Mouse (Mus musculus): ENCODE data around the gene Gprin1. TPM values are rescaled to one million over a fixed set of nuclear protein-coding genes. Genes with fewer than 3 reads are reported as not detected.

Gprin1 gene
- polyA plus RNA-seq, 1 experiment from 2014 or later = 3.4 TPM

DNA sequence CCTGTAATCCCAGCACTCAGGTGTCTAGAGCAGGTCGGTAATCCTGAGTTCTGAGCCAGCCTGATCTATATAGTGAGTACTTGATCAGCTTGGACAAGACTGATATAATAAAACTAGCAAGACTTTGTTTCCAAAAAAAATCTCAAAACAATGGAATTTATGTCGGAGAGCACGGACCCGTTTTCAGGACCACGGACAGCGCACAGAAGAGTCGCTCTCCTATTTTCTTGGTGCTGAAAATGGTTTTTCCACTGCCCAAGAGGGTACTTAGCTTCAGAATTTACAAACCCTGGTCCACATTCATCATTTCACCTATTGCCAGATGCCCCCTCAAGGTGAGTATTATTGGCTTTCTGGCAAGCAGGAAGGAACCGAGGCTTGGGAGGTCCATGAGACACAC lies 1.0 kb upstream of the Gprin1 start:
- DNase-seq (ENCODE audit: low spot score) (peak; percentile 76), ATAC-seq (replicated peaks; ENCODE audit: insufficient number of reproducible peaks, low FRiP score, low TSS enrichment, low read depth) (no peak)
- Histone ChIP-seq H3K4me3 (ENCODE audit: low read depth, low read length) (no peak overlapping the region), H3K36me3 (replicated peaks; ENCODE audit: control insufficient read depth, insufficient read depth, low read depth, low read length) (no peaks in the 10 kb centered on the region), H3K4me1 (ENCODE audit: control insufficient read depth, insufficient read depth, low read length) (no peaks in the 10 kb centered on the region), H3K9ac (replicated peaks; ENCODE audit: low read length) (no peak overlapping the region), H3K27ac (replicated peaks; ENCODE audit: low read depth, low read length) (no peak overlapping the region), H3K27me3 (ENCODE audit: control insufficient read depth, insufficient read depth, low read length) (peaks cover 25% of the 10 kb centered on the region), H3K9me3 (replicated peaks; ENCODE audit: control insufficient read depth, low read length) (no peaks in the 10 kb centered on the region), H3K4me2 (ENCODE audit: low read depth, low read length) (no peak overlapping the region)
- 3% methylated on average over 8 of the region's 8 CpGs for WGBS

DNA sequence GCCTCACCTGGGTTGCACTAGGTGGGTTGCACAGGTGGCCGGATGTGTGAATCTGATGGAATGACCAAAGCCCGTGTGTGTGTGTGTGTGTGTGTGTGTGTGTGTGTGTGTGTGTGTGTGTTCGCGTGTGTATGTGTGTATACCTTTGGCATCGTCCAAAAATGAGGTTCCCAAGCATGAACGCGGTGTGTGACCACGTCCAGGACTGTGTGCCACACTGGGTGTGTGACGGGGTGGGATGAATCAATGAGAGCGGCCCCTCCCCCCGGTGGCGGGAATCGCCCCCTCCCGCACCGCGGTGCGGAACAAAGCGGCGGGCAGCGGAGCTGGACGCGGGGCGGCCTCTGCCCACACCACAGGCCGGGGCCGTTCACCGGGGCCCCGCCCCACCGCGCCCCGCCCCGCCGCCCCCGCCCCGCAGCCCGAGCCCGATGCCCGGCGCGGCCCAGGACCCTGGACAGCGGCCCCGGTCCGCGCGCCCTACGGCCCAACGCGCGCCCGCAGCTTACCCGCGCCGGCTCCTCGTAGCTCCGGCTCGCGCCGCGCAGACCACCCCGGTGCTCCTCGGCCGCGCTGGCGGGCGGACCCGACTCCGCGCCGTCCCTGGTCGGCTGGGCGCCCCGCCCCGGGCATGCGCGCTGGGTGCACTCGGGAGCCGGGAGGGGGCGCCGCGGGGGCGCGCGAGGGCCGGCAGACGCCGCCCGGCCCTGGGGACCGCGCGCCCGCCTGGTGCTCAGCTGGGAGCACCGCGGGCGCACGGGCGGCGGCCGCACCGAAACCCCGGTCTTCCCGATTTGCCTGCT lies 412 bp downstream of the Gprin1 start:
- ATAC-seq (replicated peaks; ENCODE audit: insufficient number of reproducible peaks, low FRiP score, low TSS enrichment, low read depth) (peak; percentile 68), DNase-seq (ENCODE audit: low spot score) (peak; percentile 76)
- Histone ChIP-seq H3K9me3 (replicated peaks; ENCODE audit: control insufficient read depth, low read length) (no peaks in the 10 kb centered on the region), H3K27ac (replicated peaks; ENCODE audit: low read depth, low read length) (0 out of 2 replicates have a peak overlapping the region, but pooled peaks have one; percentile 20), H3K36me3 (replicated peaks; ENCODE audit: control insufficient read depth, insufficient read depth, low read depth, low read length) (no peaks in the 10 kb centered on the region), H3K27me3 (ENCODE audit: control insufficient read depth, insufficient read depth, low read length) (peaks cover 25% of the 10 kb centered on the region), H3K4me2 (ENCODE audit: low read depth, low read length) (peak overlapping the region; percentile 92), H3K4me1 (ENCODE audit: control insufficient read depth, insufficient read depth, low read length) (no peaks in the 10 kb centered on the region), H3K9ac (replicated peaks; ENCODE audit: low read length) (peak overlapping the region; percentile 43), H3K4me3 (ENCODE audit: low read depth, low read length) (peak overlapping the region; percentile 55)
- 3% methylated on average over 44 of the region's 100 CpGs for WGBS

- 0 out of 2 replicates have a peak, but pooled peaks have one; percentile 17 for ATAC-seq (replicated peaks; ENCODE audit: insufficient number of reproducible peaks, low FRiP score, low TSS enrichment, low read depth)
- peak overlapping the region; percentile 92 for H3K4me2 ChIP-seq (ENCODE audit: low read depth, low read length)
- H3K27ac ChIP-seq (replicated peaks; ENCODE audit: low read depth, low read length) = no peak overlapping the region
- H3K4me1 ChIP-seq (ENCODE audit: control insufficient read depth, insufficient read depth, low read length) = no peaks in the 10 kb centered on the region
- H3K27me3 ChIP-seq (ENCODE audit: control insufficient read depth, insufficient read depth, low read length) = peaks cover 25% of the 10 kb centered on the region
- 54% methylated on average over 10 of the region's 10 CpGs for WGBS
- no peaks in the 10 kb centered on the region for H3K36me3 ChIP-seq (replicated peaks; ENCODE audit: control insufficient read depth, insufficient read depth, low read depth, low read length)
- DNase-seq (ENCODE audit: low spot score) = no peak
- H3K9ac ChIP-seq (replicated peaks; ENCODE audit: low read length) = no peak overlapping the region
- H3K4me3 ChIP-seq (ENCODE audit: low read depth, low read length) = peak overlapping the region; percentile 55
- H3K9me3 ChIP-seq (replicated peaks; ENCODE audit: control insufficient read depth, low read length) = no peaks in the 10 kb centered on the region
Observed at GRCm38 (mm10) chr13:54748721-54749060, 983 bp downstream of the Gprin1 start.

GRCm38 (mm10) chr13:54748190-54748589 lies 1.5 kb downstream of the Gprin1 start:
- peaks cover 25% of the 10 kb centered on the region for H3K27me3 ChIP-seq (ENCODE audit: control insufficient read depth, insufficient read depth, low read length)
- H3K9me3 ChIP-seq (replicated peaks; ENCODE audit: control insufficient read depth, low read length) = no peaks in the 10 kb centered on the region
- no peak overlapping the region for H3K4me3 ChIP-seq (ENCODE audit: low read depth, low read length)
- no peak overlapping the region for H3K27ac ChIP-seq (replicated peaks; ENCODE audit: low read depth, low read length)
- ATAC-seq (replicated peaks; ENCODE audit: insufficient number of reproducible peaks, low FRiP score, low TSS enrichment, low read depth) (no peak), DNase-seq (ENCODE audit: low spot score) (no peak)
- no peak overlapping the region for H3K4me2 ChIP-seq (ENCODE audit: low read depth, low read length)
- H3K4me1 ChIP-seq (ENCODE audit: control insufficient read depth, insufficient read depth, low read length) = no peaks in the 10 kb centered on the region
- no peaks in the 10 kb centered on the region for H3K36me3 ChIP-seq (replicated peaks; ENCODE audit: control insufficient read depth, insufficient read depth, low read depth, low read length)
- WGBS = 81% methylated on average over 8 of the region's 8 CpGs
- H3K9ac ChIP-seq (replicated peaks; ENCODE audit: low read length) = no peak overlapping the region

DNA sequence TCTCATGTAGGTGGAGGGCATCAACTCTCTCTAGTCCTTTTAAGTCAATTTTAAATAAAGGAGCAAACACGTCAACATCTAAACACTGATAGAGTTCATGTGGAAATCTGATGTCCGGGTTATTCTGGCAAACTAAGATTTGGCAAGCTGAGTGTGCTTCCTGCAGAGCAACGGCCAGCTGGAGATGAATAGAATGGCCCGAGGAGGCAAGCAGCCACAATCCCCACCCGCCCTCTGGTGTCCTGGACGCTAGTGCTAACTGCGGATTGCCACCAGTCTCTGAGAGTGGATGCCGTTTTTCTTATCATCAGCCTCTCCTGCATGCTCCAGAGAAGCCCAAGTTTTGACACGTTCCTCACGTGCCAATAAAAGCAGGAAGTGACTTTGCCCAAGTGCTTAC lies 2.8 kb downstream of the Gprin1 start:
- H3K9me3 ChIP-seq (replicated peaks; ENCODE audit: control insufficient read depth, low read length) = no peaks in the 10 kb centered on the region
- H3K4me3 ChIP-seq (ENCODE audit: low read depth, low read length) = no peak overlapping the region
- H3K4me1 ChIP-seq (ENCODE audit: control insufficient read depth, insufficient read depth, low read length) = no peaks in the 10 kb centered on the region
- H3K4me2 ChIP-seq (ENCODE audit: low read depth, low read length) = no peak overlapping the region
- no peak for ATAC-seq (replicated peaks; ENCODE audit: insufficient number of reproducible peaks, low FRiP score, low TSS enrichment, low read depth)
- peaks cover 25% of the 10 kb centered on the region for H3K27me3 ChIP-seq (ENCODE audit: control insufficient read depth, insufficient read depth, low read length)
- H3K27ac ChIP-seq (replicated peaks; ENCODE audit: low read depth, low read length) = no peak overlapping the region
- no peak for DNase-seq (ENCODE audit: low spot score)
- no peak overlapping the region for H3K9ac ChIP-seq (replicated peaks; ENCODE audit: low read length)
- WGBS = 37% methylated on average over 10 of the region's 10 CpGs
- H3K36me3 ChIP-seq (replicated peaks; ENCODE audit: control insufficient read depth, insufficient read depth, low read depth, low read length) = no peaks in the 10 kb centered on the region

- H3K27ac ChIP-seq (replicated peaks; ENCODE audit: low read depth, low read length) = no peak overlapping the region
- no peak overlapping the region for H3K4me2 ChIP-seq (ENCODE audit: low read depth, low read length)
- no peaks in the 10 kb centered on the region for H3K4me1 ChIP-seq (ENCODE audit: control insufficient read depth, insufficient read depth, low read length)
- ATAC-seq (replicated peaks; ENCODE audit: insufficient number of reproducible peaks, low FRiP score, low TSS enrichment, low read depth) (no peak), DNase-seq (ENCODE audit: low spot score) (no peak)
- peaks cover 25% of the 10 kb centered on the region for H3K27me3 ChIP-seq (ENCODE audit: control insufficient read depth, insufficient read depth, low read length)
- 37% methylated on average over 6 of the region's 6 CpGs for WGBS
- no peak overlapping the region for H3K4me3 ChIP-seq (ENCODE audit: low read depth, low read length)
- H3K9ac ChIP-seq (replicated peaks; ENCODE audit: low read length) = no peak overlapping the region
- H3K36me3 ChIP-seq (replicated peaks; ENCODE audit: control insufficient read depth, insufficient read depth, low read depth, low read length) = no peaks in the 10 kb centered on the region; the same call in 1 of the 2 replicates
- no peaks in the 10 kb centered on the region for H3K9me3 ChIP-seq (replicated peaks; ENCODE audit: control insufficient read depth, low read length)
Observed at GRCm38 (mm10) chr13:54746110-54746509, 3.6 kb downstream of the Gprin1 start.

GRCm38 (mm10) chr13:54738213-54738601 lies 11.5 kb downstream of the Gprin1 start:
- DNase-seq (ENCODE audit: low spot score) (peak; percentile 10), ATAC-seq (replicated peaks; ENCODE audit: insufficient number of reproducible peaks, low FRiP score, low TSS enrichment, low read depth) (no peak)
- WGBS = 2% methylated on average over 31 of the region's 34 CpGs
- H3K9me3 ChIP-seq (replicated peaks; ENCODE audit: control insufficient read depth, low read length) = no peaks in the 10 kb centered on the region
- H3K4me1 ChIP-seq (ENCODE audit: control insufficient read depth, insufficient read depth, low read length) = no peaks in the 10 kb centered on the region; the same call in none of the 2 replicates
- H3K36me3 ChIP-seq (replicated peaks; ENCODE audit: control insufficient read depth, insufficient read depth, low read depth, low read length) = no peaks in the 10 kb centered on the region; the same call in 1 of the 2 replicates
- peaks cover 36% of the 10 kb centered on the region for H3K27me3 ChIP-seq (ENCODE audit: control insufficient read depth, insufficient read depth, low read length)
- H3K4me2 ChIP-seq (ENCODE audit: low read depth, low read length) = peak overlapping the region; percentile 65
- no peak overlapping the region for H3K9ac ChIP-seq (replicated peaks; ENCODE audit: low read length)
- no peak overlapping the region for H3K27ac ChIP-seq (replicated peaks; ENCODE audit: low read depth, low read length)
- H3K4me3 ChIP-seq (ENCODE audit: low read depth, low read length) = peak overlapping the region; percentile 38

DNA sequence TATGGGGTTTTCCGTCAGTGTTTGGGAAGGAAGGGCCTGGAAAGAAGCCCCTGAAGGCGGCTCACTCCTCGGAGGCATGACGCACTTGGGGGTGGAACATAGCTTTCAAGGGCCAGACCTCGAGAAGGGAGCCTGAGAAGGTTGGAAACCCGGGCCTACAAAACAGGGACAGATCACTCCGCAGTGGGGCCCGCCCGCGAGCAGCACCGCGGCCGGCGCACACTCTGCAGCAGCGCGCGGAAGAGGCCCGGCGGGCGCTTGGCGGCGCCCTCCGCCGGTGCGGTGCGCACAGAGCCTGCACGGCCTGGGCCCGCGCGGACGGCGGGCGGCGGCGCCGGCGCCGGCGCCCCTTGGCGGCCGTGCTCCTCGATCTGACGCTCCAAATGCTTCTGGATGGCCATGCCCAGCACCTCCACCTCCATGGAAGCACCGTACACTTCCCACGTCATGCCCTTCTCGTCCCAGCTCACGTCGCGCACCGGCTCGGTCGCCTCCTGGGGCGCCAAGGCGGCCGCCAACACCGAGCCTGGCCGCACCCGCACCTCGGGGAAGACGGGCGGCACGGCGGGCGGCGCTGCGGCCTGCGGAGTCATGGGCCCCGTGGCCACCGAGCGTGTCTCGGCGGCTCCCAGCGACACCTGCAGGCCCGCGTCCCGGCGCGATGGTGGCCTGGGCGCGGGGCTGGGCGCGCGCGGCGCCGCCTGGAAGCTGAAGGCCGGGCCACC lies 12.0 kb downstream of the Gprin1 start:
- DNase-seq (ENCODE audit: low spot score) (peak; percentile 70), ATAC-seq (replicated peaks; ENCODE audit: insufficient number of reproducible peaks, low FRiP score, low TSS enrichment, low read depth) (no peak; the same call in 1 of the 2 replicates)
- 1% methylated on average over 54 of the region's 87 CpGs for WGBS
- Histone ChIP-seq H3K27me3 (ENCODE audit: control insufficient read depth, insufficient read depth, low read length) (peaks cover 36% of the 10 kb centered on the region), H3K4me1 (ENCODE audit: control insufficient read depth, insufficient read depth, low read length) (no peaks in the 10 kb centered on the region; the same call in none of the 2 replicates), H3K27ac (replicated peaks; ENCODE audit: low read depth, low read length) (no peak overlapping the region), H3K36me3 (replicated peaks; ENCODE audit: control insufficient read depth, insufficient read depth, low read depth, low read length) (no peaks in the 10 kb centered on the region; the same call in 1 of the 2 replicates), H3K9me3 (replicated peaks; ENCODE audit: control insufficient read depth, low read length) (no peaks in the 10 kb centered on the region), H3K4me3 (ENCODE audit: low read depth, low read length) (peak overlapping the region; percentile 38), H3K4me2 (ENCODE audit: low read depth, low read length) (peak overlapping the region; percentile 65), H3K9ac (replicated peaks; ENCODE audit: low read length) (0 out of 2 replicates have a peak overlapping the region, but pooled peaks have one; percentile 13)
